Mouse (Mus musculus): ENCODE measurements at regions not wholly inside any gene's neighbourhood (a gene's known extent, or its start where the extent isn't known, plus 50 kb on each side); places are given as distances from the start of the nearest gene placed in this dataset.

- TF ChIP-seq POLR2A (IDR thresholded peaks at IDR 0.05; ENCODE audit: insufficient read length, low read depth): no peak
- TF ChIP-seq REST (IDR thresholded peaks at IDR 0.05; ENCODE audit: insufficient read depth, insufficient read length): no peak
- no peak for TF ChIP-seq USF1 (IDR thresholded peaks at IDR 0.05; ENCODE audit: low read depth)
- no peak for TF ChIP-seq MYOG (IDR thresholded peaks at IDR 0.05; ENCODE audit: control insufficient read depth in 1 of 3, insufficient read depth in 1 of 3, insufficient read length in 2 of 3, low read depth in 2 of 3)
- no peak for TF ChIP-seq MYOD1 (IDR thresholded peaks at IDR 0.05; ENCODE audit: control insufficient read depth in 1 of 3, insufficient read length in 2 of 3, low read depth in 2 of 3)
- TF ChIP-seq CEBPB (IDR thresholded peaks at IDR 0.05; ENCODE audit: insufficient read depth, poor library complexity, severe bottlenecking): no peak
- TF ChIP-seq TCF12 (IDR thresholded peaks at IDR 0.05; ENCODE audit: insufficient read depth, poor library complexity, severe bottlenecking): no peak
- TF ChIP-seq MAX (IDR thresholded peaks at IDR 0.05; ENCODE audit: low read depth): no peak
- no peak for TF ChIP-seq POLR2AphosphoS2 (IDR thresholded peaks at IDR 0.05; ENCODE audit: insufficient read length, low read depth)
- TF ChIP-seq E2F4 (IDR thresholded peaks at IDR 0.05; ENCODE audit: insufficient read depth): no peak
Measured at GRCm38 (mm10) chr1:177610156-177610555, 119.5 kb upstream of the 1700016C15Rik start.
